Mouse (Mus musculus) 3134 (cell line): ENCODE data around the gene Tpk1.

ENCODE experiments used
- DNase-seq: peaks from one replicate; pipeline ENCODE4 v3.0.0-alpha.2; 2011; ENCODE audit warnings: low spot score; ENCODE audit not compliant: insufficient read length; ENCODE audit errors: extremely low read depth

Gene Tpk1

GRCm38 (mm10) chr6:43363291-43363820, 302.7 kb downstream of the Tpk1 start:
- DNase-seq = no peak

GRCm38 (mm10) chr6:43361248-43361647, 304.8 kb downstream of the Tpk1 start:
- no peak for DNase-seq

- no peak for DNase-seq
Measured at GRCm38 (mm10) chr6:43360214-43360613, 305.9 kb downstream of the Tpk1 start.

GRCm38 (mm10) chr6:43354562-43355241, 311.4 kb downstream of the Tpk1 start:
- no peak for DNase-seq

GRCm38 (mm10) chr6:43353446-43353845, 312.6 kb downstream of the Tpk1 start:
- peak; percentile 52 for DNase-seq

- no peak for DNase-seq
Measured at GRCm38 (mm10) chr6:43349083-43349482, 317.0 kb downstream of the Tpk1 start.

GRCm38 (mm10) chr6:43347637-43348036, 318.4 kb downstream of the Tpk1 start:
- no peak for DNase-seq

- DNase-seq = no peak
Measured at GRCm38 (mm10) chr6:43343006-43343405, 323.1 kb downstream of the Tpk1 start.

- DNase-seq = no peak
Measured at GRCm38 (mm10) chr6:43342386-43342785, 323.7 kb downstream of the Tpk1 start.

- DNase-seq = no peak
Measured at GRCm38 (mm10) chr6:43338804-43339203, 327.3 kb downstream of the Tpk1 start.

GRCm38 (mm10) chr6:43337491-43337961, 328.6 kb downstream of the Tpk1 start:
- no peak for DNase-seq

- DNase-seq = no peak
Measured at GRCm38 (mm10) chr6:43335619-43336234, 330.4 kb downstream of the Tpk1 start.

GRCm38 (mm10) chr6:43333479-43333878, 332.6 kb downstream of the Tpk1 start:
- DNase-seq = no peak

GRCm38 (mm10) chr6:43312961-43313656, 353.0 kb downstream of the Tpk1 start:
- no peak for DNase-seq

GRCm38 (mm10) chr6:43312546-43312945, 353.5 kb downstream of the Tpk1 start:
- DNase-seq = no peak

GRCm38 (mm10) chr6:43310071-43310470, 356.0 kb downstream of the Tpk1 start:
- no peak for DNase-seq

- no peak for DNase-seq
Measured at GRCm38 (mm10) chr6:43309454-43309853, 356.6 kb downstream of the Tpk1 start, which contains the start of gene Nobox. TSS of gene Nobox (minus strand) at chr6:43309554.

GRCm38 (mm10) chr6:43297508-43297850, 368.6 kb downstream of the Tpk1 start:
- no peak for DNase-seq

- no peak for DNase-seq
Measured at GRCm38 (mm10) chr6:43296798-43297507, 369.1 kb downstream of the Tpk1 start.

- no peak for DNase-seq
Measured at GRCm38 (mm10) chr6:43295908-43296307, 370.2 kb downstream of the Tpk1 start.
